Mouse (Mus musculus): ENCODE measurements around the gene Shroom1. TPM values are rescaled to one million over a fixed set of nuclear protein-coding genes. Genes with fewer than 3 reads are reported as not detected.

Shroom1 gene
- polyA plus RNA-seq, 1 experiment from 2014 or later: 2.6 TPM

DNA sequence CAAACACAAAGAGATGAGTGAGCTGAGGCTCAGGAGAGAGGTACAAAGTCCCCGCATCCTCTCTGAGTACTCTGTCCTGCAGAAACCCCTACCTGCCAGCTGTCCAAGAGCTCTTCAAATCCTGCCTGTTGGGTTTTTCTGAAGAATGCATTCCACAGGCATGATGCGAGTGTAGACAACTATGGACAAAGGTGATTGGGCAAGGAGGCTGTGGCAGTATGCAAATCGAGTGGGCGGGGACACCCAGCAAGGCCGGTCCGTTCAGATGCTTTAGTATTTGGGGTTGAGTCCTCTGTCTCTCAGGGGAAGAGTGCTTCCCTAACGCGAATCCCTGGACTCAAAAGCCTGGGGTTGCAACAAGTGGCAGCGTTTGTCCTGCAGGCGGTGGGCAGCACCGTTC is 43.6 kb downstream of the Shroom1 start:
- no peaks in the 10 kb centered on the region for H3K9me3 ChIP-seq (replicated peaks)
- 8% methylated on average over 11 of the region's 11 CpGs for WGBS
- H3K36me3 ChIP-seq: no peaks in the 10 kb centered on the region
- peaks cover 7% of the 10 kb centered on the region for H3K4me1 ChIP-seq (replicated peaks)
- H3K27ac ChIP-seq: no peak overlapping the region
- H3K4me3 ChIP-seq: no peak overlapping the region
- H3K9ac ChIP-seq: no peak overlapping the region
- 0 out of 2 replicates have a peak, but pooled peaks have one; percentile 18 for ATAC-seq (replicated peaks; ENCODE audit: insufficient number of reproducible peaks, insufficient read depth, low FRiP score, low read depth)
- H3K4me2 ChIP-seq: peak overlapping the region; percentile 28
- H3K27me3 ChIP-seq: no peaks in the 10 kb centered on the region

DNA sequence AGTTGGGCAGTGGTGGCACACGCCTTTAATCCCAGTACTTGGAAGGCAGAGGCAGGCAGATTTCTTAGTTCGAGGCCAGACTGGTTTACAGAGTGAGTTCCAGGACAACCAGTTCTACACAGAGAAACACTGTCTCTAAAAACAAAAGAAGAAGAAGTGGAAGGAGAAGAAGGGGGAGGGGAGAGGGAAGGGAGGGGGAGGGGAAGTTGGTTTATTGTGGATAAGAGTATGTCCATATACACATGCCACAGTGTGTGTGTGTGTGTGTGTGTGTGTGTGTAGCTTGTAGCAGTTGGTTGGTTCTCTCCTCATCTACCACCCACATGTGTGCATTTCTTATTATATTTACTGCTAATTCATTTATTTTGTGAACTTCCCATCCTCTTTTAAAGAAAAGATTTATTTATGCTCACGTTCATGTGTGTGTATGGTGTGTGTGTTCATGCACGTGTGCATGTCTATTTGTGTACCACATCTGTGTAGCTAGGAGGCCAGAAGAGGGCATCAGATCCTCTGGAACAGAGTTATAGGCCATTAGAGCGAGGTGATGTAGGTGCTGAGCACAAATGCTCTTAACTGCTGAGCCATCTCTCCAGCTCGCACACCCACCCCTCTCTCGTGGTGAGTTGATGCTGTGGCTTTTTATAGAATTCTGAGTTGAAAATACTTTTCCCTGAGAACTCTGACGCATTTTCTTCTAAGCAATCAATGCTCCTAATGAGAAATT is 45.2 kb downstream of the Shroom1 start:
- no peak overlapping the region for H3K4me3 ChIP-seq
- H3K36me3 ChIP-seq: no peaks in the 10 kb centered on the region
- H3K4me1 ChIP-seq (replicated peaks): peaks cover 7% of the 10 kb centered on the region
- H3K27me3 ChIP-seq: no peaks in the 10 kb centered on the region
- no peak overlapping the region for H3K4me2 ChIP-seq
- H3K27ac ChIP-seq: no peak overlapping the region
- WGBS: 66% methylated on average over 8 of the region's 8 CpGs
- H3K9me3 ChIP-seq (replicated peaks): no peaks in the 10 kb centered on the region
- no peak overlapping the region for H3K9ac ChIP-seq
- no peak for ATAC-seq (replicated peaks; ENCODE audit: insufficient number of reproducible peaks, insufficient read depth, low FRiP score, low read depth)

DNA sequence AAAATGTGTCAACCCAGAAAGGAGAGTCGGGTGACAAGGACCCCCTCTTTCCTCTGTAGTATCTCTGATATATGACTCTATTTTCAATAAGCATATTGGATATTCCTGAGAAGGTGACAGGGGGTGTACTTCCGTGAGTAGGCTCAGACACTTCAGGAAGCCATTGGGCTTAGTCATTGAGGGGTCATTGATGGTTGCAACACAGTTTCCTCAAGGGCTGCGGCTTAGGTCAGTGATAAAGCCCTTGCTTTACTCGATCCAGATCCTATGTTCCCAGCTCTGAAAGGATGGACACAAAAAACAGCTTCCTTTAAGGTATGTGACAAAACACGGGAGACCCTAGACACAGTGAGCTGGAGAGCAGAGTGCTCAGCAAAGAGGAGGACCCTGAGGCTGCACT is 46.7 kb downstream of the Shroom1 start:
- H3K4me2 ChIP-seq: no peak overlapping the region
- H3K27me3 ChIP-seq: no peaks in the 10 kb centered on the region
- 65% methylated on average over 5 of the region's 5 CpGs for WGBS
- H3K36me3 ChIP-seq: no peaks in the 10 kb centered on the region
- peaks cover 7% of the 10 kb centered on the region for H3K4me1 ChIP-seq (replicated peaks)
- H3K9me3 ChIP-seq (replicated peaks): no peaks in the 10 kb centered on the region
- H3K9ac ChIP-seq: no peak overlapping the region
- H3K4me3 ChIP-seq: no peak overlapping the region
- H3K27ac ChIP-seq: no peak overlapping the region
- ATAC-seq (replicated peaks; ENCODE audit: insufficient number of reproducible peaks, insufficient read depth, low FRiP score, low read depth): no peak

- H3K36me3 ChIP-seq: no peaks in the 10 kb centered on the region
- H3K4me3 ChIP-seq: no peak overlapping the region
- 90% methylated on average over 8 of the region's 8 CpGs for WGBS
- ATAC-seq (replicated peaks; ENCODE audit: insufficient number of reproducible peaks, insufficient read depth, low FRiP score, low read depth): no peak
- no peak overlapping the region for H3K4me2 ChIP-seq
- H3K9ac ChIP-seq: no peak overlapping the region
- no peaks in the 10 kb centered on the region for H3K9me3 ChIP-seq (replicated peaks)
- no peaks in the 10 kb centered on the region for H3K27me3 ChIP-seq
- H3K27ac ChIP-seq: no peak overlapping the region
- peaks cover 7% of the 10 kb centered on the region for H3K4me1 ChIP-seq (replicated peaks)
Measured at GRCm38 (mm10) chr11:53504376-53504775, 47.4 kb downstream of the Shroom1 start.

DNA sequence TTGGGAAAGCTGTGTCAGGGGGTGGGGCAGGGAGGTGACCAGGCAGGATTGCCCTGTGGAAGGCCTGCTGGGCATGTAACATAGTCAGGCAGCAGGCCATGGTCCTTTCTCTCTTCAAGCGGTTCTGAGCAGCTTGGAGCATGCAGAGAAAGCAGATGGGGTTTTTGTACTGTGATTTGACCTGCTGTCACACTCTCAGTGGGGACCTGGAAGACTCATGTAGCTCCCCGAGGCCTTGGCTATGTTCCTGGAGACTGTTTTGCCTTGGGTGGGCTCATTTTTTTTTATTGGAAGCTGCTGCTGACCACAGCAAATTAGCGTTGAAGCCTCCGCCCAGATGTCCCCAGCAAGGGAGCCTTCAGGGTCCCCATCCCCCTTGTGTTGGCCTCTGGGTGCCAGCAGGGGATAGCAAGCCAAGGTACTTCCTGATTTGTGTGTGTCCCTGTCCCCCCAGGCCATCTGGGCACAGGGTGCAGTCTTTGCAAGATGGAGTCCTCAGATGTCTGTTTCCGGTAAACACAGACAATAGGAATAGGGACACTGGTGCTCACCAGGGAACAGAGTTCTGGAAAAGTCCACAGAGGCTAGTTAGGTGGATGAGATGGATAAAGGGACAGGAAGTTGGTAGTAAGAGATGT is 48.1 kb downstream of the Shroom1 start:
- no peaks in the 10 kb centered on the region for H3K9me3 ChIP-seq (replicated peaks)
- no peak overlapping the region for H3K9ac ChIP-seq
- H3K36me3 ChIP-seq: no peaks in the 10 kb centered on the region
- peaks cover 7% of the 10 kb centered on the region for H3K4me1 ChIP-seq (replicated peaks)
- H3K4me3 ChIP-seq: no peak overlapping the region
- no peak overlapping the region for H3K27ac ChIP-seq
- H3K4me2 ChIP-seq: no peak overlapping the region
- no peak for ATAC-seq (replicated peaks; ENCODE audit: insufficient number of reproducible peaks, insufficient read depth, low FRiP score, low read depth)
- 66% methylated on average over 5 of the region's 5 CpGs for WGBS
- H3K27me3 ChIP-seq: no peaks in the 10 kb centered on the region

DNA sequence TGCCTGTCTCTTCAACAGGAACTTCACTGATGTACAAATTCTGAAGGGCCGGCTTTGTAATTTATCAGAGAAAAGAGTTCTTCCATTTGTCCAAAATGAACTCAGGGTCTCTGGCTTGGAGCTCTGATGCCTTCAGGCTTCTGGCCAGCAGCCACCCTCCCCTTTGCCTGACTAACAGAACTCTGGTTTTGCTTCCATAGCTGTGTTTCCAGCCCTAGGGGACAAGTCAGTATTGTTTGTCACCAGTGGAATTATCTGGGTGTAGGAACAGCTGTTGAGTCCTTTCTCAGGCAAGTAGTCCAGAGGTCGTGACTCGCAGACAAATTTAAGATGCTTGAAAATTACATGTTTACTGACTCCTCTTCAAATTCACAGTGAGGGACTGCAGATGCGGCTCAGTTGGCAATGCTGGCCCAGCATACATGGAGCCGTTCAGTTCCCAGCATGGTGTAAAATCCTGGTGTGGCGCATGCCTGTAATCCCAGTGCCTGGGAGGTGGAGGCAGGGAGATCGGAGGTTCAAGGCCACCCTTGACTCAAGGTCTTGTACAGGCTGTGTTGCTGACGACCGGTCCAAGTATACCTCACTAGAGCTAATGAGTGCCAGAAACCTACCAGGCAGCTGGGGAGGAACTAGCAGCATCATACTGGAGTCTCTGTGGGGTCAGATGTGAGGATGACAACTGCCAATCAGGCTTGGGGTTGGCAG is 50.2 kb downstream of the Shroom1 start:
- Histone ChIP-seq H3K27ac (no peak overlapping the region), H3K4me2 (no peak overlapping the region), H3K9me3 (replicated peaks) (no peaks in the 10 kb centered on the region), H3K9ac (no peak overlapping the region), H3K4me1 (replicated peaks) (no peaks in the 10 kb centered on the region; the same call in 1 of the 2 replicates), H3K4me3 (no peak overlapping the region), H3K36me3 (no peaks in the 10 kb centered on the region), H3K27me3 (no peaks in the 10 kb centered on the region)
- WGBS: 81% methylated on average over 9 of the region's 9 CpGs
- no peak for ATAC-seq (replicated peaks; ENCODE audit: insufficient number of reproducible peaks, insufficient read depth, low FRiP score, low read depth)

GRCm38 (mm10) chr11:53508152-53508551 is 51.1 kb downstream of the Shroom1 start:
- 55% methylated on average over 7 of the region's 7 CpGs for WGBS
- H3K27me3 ChIP-seq: no peaks in the 10 kb centered on the region
- H3K36me3 ChIP-seq: no peaks in the 10 kb centered on the region
- no peaks in the 10 kb centered on the region; the same call in 1 of the 2 replicates for H3K4me1 ChIP-seq (replicated peaks)
- H3K4me3 ChIP-seq: no peak overlapping the region
- no peak overlapping the region for H3K27ac ChIP-seq
- no peaks in the 10 kb centered on the region for H3K9me3 ChIP-seq (replicated peaks)
- H3K9ac ChIP-seq: no peak overlapping the region
- H3K4me2 ChIP-seq: no peak overlapping the region
- no peak for ATAC-seq (replicated peaks; ENCODE audit: insufficient number of reproducible peaks, insufficient read depth, low FRiP score, low read depth)

- no peak overlapping the region for H3K4me3 ChIP-seq
- H3K4me2 ChIP-seq: no peak overlapping the region
- H3K27me3 ChIP-seq: no peaks in the 10 kb centered on the region
- H3K9me3 ChIP-seq (replicated peaks): no peaks in the 10 kb centered on the region
- no peak overlapping the region for H3K9ac ChIP-seq
- no peak overlapping the region for H3K27ac ChIP-seq
- 58% methylated on average over 3 of the region's 3 CpGs for whole genome bisulfite sequencing
- H3K36me3 ChIP-seq: no peaks in the 10 kb centered on the region
- H3K4me1 ChIP-seq (replicated peaks): no peaks in the 10 kb centered on the region; the same call in 1 of the 2 replicates
- no peak for ATAC-seq (replicated peaks; ENCODE audit: insufficient number of reproducible peaks, insufficient read depth, low FRiP score, low read depth)
Measured at GRCm38 (mm10) chr11:53508591-53508990, 51.6 kb downstream of the Shroom1 start.

- no peak for ATAC-seq (replicated peaks; ENCODE audit: insufficient number of reproducible peaks, insufficient read depth, low FRiP score, low read depth)
- H3K4me1 ChIP-seq (replicated peaks): no peaks in the 10 kb centered on the region; the same call in 1 of the 2 replicates
Measured at GRCm38 (mm10) chr11:53510351-53510750, 53.3 kb downstream of the Shroom1 start.

GRCm38 (mm10) chr11:53516775-53517627 is 60.0 kb downstream of the Shroom1 start:
- no peak overlapping the region for H3K9ac ChIP-seq
- H3K4me1 ChIP-seq (replicated peaks): peaks cover 29% of the 10 kb centered on the region
- no peaks in the 10 kb centered on the region for H3K36me3 ChIP-seq
- no peaks in the 10 kb centered on the region for H3K27me3 ChIP-seq
- H3K27ac ChIP-seq: no peak overlapping the region
- no peaks in the 10 kb centered on the region for H3K9me3 ChIP-seq (replicated peaks)
- no peak overlapping the region for H3K4me3 ChIP-seq
- H3K4me2 ChIP-seq: no peak overlapping the region
- 48% methylated on average over 8 of the region's 8 CpGs for WGBS
- no peak for ATAC-seq (replicated peaks; ENCODE audit: insufficient number of reproducible peaks, insufficient read depth, low FRiP score, low read depth)

More at GRCm38 (mm10) chr11:53510351-53510750, 53.3 kb downstream of the Shroom1 start:
- Histone ChIP-seq H3K9me3 (replicated peaks) (no peaks in the 10 kb centered on the region), H3K4me3 (no peak overlapping the region), H3K4me2 (no peak overlapping the region), H3K36me3 (no peaks in the 10 kb centered on the region), H3K27ac (no peak overlapping the region), H3K9ac (no peak overlapping the region), H3K27me3 (no peaks in the 10 kb centered on the region)
- 29% methylated on average over 5 of the region's 5 CpGs for WGBS
